Mouse (Mus musculus) R1 (cell line): ENCODE measurements at regions not wholly inside any gene's neighbourhood (a gene's known extent, or its start where the extent isn't known, plus 50 kb on each side); places are given as distances from the start of the nearest gene placed in this dataset.

ENCODE experiments used
- DNase-seq: peaks from one replicate; pipeline ENCODE4 v3.0.0-alpha.2; 2018; ENCODE audit warnings: low read depth, low spot score

DNA sequence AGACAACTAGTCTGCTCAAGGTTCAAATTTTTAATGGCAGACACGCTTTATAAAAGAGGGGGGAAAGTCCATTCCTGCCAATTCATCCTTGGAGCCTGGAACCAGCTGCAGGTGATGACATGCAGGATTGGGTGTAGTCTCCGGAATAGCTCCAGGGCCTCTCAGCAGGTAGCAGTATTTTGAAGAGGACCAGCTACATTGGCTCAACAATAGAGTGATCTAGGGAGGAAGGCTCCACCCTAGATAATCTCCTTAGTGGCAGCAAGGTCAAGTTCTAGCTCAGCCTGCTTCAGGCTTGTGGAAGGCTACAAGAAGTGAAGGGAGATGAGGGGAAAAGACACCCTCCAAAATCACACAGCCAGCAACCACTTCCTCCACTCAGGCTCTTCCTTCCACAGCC, 1405.1 kb downstream of the 4930444P10Rik start:
- DNase-seq = peak; percentile 76

DNA sequence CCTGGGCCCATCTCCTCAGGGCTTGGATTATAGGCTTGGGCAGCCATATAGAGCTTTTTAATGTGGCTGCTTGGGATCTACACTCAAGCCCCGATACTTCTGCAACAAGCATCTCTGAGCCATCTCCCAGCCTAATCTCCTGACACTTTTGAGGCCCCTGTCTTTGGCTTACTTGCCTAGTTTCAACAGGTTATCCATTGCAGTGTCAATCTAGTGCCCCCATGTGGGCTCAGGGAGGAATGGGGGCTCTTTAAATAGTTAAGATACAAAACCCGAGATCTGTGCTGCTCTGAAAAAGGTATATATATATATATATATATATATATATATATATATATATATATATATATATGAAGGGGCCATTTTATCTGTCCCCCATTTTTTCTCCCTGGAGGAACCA, 1407.0 kb downstream of the 4930444P10Rik start:
- peak; percentile 25 for DNase-seq

DNA sequence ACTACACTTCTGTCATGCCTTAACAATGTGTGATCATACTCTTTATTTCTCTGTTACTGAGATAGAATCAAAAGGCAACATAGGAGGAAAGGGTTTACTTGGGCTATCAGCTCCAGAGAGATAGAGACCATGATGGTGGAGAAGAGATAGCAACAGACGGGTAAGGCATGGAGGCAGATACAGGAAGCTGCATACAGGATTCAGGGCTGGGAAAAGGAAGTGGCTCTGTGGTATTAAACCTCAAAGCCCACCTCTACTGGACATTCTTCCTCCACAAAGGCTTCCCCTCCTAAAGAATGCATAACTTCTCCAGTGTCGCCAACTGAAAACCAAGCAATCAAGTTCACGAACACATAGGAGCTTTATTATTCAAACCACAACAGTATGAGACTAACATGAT, 1412.7 kb downstream of the 4930444P10Rik start:
- no peak for DNase-seq

DNA sequence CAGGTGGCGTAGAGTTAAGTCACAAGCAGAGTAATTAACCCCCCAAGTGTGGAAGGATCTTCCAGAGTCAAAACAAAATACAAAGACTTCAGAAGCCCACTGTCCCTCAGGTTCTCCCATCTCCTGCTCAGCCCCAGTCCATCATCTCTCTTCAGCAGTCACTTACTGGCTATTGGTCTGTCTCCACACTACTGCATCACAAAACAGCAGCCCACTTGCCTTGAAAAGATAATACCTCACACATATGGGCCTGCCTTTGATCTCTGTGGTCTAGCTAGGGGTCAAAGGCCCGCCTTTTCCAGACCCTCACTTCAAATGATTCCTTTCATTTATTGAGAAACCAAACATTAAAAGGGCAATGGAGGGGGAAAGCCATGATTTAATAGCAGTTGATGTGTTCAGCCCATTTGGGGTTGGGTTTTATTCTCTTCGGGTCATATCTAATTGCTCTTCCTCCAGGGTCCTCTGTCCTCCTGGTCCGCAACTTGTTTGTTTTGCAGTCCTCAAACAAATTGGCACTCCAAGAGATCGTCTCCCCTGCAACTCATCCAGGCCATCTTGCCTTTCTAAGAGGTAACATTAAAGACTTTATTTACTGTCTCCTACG, 1420.6 kb downstream of the 4930444P10Rik start:
- DNase-seq = no peak

DNA sequence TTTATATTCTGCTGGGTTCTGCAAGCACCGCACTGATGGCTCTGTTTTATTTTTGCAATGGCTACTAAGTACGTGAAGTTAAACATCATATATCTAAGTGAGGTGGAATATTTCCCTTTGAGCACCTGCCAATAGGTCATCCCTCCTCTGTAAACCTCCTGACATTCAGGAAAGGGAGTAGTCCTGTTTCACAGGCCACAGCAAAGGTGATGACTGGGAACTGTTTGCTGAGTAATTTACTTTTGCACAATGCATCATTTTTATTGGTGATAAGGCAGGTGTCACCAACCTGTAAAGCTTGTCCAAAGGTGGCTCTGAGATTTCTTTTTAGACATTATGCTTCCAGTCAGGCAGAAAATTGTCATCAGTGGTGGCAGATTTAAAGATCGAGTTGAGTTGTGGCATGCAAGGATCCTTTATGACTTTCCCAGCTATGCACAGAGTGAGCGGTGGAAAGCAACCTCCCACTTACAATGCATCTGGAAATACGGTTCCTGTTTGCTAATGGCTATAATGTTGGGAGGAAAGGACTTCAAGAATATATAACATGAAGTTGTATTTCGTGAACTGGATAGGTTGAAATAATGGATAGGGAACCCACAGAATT, 1430.3 kb downstream of the 4930444P10Rik start:
- DNase-seq = no peak

DNA sequence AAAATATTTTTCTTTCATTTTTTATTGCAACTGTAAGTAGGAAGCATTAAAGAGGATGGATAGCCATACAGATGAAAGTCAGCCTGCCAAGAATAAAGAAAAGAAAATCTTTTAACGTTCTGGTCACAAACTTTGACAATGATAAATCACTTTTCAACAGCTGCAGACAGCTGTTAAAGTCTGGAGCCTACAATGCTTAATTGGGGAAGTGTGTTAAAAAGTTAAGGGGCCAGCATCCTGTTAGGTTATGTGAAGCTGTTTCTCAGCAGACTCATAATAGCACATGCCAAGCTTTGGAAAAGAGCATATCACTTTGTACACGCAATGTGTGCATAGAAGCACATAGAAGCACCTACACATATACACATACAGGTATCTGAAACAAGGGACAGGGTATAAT, 1431.3 kb downstream of the 4930444P10Rik start:
- no peak for DNase-seq

DNA sequence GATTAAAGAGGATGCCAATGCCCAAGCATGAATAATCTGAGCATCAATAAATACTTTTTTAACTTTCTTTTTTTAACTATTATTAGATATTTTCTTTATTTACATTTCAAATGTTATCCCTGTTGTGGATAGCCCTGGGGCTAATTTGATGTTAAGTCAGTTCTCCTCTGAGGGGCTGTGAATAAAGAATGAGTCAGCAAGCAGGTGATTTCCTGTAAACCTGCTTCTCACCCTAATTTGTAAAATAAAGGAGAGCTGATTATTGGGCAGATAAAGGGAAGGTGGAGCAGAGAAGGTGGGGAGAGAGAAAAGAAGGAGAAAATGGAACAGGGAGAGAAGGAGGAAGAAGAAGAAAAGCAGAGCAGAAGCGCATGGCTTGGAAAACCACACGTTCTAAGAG, 1442.8 kb downstream of the 4930444P10Rik start:
- peak; percentile 74 for DNase-seq

DNA sequence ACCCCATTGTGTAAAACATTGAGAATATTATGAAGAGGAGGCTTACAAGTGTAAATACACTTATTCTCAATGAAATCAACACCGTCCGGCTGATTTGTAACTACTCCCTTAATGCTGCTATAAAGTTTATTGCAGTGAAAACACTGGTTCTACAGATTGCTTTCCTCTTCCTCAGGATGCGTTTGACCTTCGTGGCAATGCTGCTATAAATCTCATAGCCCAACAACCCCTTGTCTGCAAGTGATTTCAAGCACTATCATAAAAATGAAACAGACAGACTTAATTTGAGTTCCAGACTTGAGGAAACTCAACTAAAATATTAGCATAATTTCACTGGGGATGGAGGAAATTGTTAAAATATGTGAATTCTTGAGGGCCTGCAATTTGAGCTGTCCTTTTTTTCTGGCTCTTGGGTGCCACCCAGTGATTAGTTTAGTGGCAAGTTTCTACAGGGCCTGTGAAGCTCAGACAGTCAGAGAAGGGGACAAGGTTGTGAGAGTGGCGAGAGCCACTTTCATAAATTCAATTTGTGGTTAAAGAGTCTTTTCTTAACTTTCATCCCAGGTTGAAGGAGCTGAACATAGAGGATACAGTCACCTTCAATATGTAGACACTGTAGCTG, 1457.4 kb downstream of the 4930444P10Rik start:
- no peak for DNase-seq

DNA sequence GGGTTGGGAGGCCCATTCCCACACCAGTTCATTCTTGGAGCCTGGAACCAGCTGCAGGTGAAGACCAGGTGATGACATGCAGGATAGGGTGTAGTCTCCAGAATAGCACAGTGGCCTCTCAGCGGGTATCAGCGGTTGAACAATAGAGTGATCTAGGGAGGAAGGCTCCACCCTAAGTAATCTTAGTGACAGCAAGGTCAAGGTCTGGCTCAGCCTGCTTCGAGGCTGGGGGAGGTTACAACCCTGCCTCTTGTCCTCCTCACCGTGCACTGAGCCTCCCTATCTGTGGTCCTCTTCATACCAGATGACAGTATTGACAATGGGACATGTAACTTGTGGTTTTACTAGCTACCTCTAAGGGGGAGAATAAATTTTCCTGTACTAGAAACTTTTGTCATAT, 1461.1 kb downstream of the 4930444P10Rik start:
- no peak for DNase-seq

DNA sequence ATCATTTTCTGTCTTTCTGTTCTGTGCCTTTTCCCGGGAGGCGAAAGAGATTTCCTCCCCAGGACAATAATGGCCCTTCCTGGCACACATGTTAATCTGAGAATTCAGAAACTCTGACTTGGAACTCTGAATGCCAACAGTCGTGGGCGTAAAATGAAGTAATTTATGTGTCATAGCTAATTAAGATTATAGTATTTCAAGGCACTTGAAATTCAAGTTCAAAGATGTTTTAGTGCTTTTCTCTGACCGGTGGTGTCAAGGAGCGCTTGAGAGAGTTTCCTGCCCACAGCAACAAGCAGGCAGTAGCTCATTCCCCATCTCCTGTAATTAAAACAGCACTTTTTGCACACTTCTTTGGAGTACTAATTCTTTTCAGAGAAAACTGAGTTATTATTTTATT, 1465.9 kb downstream of the 4930444P10Rik start:
- no peak for DNase-seq

DNA sequence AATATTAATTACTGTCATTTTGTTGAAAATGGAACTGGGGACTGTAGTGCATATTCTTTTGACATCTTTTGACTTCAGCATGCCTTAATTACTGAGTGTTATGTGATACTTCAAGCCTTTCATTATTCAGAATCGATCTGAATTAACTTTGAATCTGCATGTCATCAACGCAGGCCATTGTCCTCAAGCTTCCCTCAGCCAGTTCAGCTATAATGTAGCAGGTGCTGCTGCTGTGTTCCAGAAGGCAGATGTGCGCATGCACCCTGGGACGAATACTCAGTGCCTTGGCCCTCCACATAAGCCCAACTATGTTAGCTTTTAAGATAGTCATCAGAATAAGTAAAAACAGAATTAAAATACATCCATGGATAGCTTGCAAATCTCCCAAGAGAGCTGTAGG, 1466.4 kb downstream of the 4930444P10Rik start:
- DNase-seq = no peak

DNA sequence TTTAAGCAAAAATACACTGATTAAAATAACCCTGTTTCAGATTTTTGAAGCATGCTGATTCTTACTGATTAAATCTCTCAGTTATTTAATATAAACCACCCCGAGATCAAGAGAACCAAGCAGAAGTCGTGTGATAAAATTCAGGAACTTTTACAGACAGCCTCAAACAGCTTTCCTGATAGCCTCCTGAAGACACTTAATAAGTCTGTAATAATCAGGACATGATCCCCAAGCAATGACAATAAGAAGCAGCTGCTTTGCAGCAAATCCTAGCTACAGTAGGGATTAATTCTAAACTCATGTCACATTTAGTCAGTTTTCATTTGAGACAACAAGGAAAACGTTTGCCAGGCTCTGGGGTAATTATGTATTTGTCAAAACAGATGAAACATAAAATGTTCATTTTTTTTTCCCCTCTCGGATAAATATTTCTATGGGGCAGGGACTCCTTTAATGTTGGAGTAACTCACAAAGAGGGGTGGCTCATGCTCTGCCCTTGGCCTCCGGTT, 1472.1 kb downstream of the 4930444P10Rik start:
- DNase-seq = no peak

DNA sequence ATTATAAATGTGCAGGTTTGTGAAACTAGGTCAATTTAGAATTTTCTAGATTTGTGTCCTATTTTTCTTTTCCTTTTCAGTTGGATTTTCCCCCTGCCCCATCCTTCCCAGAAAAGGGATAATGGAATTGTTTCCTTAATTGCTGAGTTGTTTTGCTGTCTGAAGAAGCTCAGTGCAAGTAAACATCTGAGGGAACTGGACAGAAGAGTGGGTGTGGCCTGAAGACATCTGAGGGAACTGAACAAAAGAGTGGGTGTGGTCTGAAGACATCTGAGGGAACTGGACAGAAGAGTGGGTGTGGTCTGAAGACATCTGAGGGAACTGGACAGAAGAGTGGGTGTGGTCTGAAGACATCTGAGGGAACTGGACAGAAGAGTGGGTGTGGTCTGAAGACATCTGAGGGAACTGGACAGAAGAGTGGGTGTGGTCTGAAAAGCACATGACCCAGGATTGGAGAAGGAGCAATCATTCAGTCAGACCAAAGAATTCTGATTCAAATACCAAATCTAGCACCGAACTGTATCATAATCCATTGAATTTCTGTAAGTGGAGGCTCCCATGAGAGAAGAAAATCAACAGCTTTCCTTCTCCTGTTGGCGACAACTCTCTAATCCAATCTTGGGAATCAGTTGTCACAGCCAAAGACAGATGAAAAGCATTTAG, 1479.8 kb downstream of the 4930444P10Rik start:
- peak; percentile 44 for DNase-seq

DNA sequence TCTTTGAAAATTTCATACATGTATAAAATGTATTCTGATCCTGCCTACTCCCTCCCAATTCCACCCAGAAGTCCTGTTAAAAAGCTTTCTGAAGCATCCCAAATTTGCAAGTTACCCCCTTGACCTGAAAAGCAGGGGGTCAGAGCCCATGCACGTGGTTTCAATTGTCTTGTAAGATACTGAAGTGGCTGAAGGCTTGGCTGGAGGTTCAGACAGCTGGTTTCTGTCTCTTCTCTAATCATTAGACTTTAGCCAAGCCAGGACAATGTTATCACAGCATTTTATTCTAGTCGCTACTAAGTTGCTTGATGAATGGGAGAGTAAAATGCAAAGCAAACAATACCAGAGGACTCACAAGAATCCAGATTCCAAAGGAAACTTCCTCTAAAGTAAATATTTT, 1484.1 kb downstream of the 4930444P10Rik start:
- no peak for DNase-seq

DNA sequence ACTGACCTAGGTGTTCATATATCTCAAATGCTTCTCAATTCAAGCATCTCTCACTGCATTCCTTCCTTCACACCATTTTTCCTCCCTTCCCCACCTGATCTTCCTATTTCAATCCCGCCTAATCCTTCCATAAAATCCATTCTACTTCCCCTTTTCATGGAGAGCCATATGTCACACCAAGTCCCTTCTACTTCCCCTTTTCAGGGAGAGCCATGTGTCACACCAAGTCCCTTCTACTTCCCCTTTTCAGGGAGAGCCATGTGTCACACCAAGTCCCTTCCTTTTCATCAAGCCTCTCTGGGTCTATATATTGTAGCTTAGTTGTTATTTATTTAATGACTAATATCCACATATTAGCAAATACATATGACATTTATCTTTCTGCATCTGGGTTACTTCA, 1497.2 kb downstream of the 4930444P10Rik start:
- no peak for DNase-seq

DNA sequence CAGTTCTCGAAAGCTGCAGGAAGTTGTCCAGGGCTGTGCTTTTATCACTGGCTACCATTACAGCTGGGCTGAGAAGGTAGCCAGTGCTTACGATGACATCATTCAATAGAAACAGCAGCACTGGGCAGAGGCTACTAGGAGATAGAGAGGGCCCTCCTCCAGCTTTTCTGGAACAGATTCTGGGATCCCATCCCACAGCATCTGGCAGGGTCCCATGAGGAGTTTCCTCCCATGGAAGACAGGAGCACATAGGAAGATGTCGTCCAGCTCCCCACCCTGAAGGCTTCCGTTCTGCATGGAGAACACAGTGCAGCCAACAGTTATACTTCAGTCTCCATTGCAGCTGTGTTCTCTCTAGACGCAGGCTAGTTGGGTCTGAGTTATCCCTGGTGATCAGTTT, 1503.2 kb downstream of the 4930444P10Rik start:
- DNase-seq = no peak

DNA sequence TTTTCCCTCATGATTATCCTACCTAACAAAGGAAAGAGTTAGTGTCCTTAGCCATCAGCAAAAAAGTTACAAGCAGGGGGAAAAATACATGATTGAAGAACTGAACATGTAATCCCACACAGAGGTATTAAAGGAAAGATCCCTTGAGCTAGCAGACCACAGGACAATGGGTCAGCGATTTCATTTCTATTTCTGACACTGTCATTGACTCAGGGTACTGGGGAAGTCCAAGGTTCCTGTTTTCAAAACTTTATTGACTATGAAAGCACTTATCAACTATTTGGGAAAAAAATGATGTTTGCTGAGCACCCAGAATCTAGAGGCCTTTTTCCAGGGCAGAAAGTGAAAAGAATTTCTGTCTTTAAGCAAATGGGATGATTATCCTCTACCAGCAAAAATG, 1513.7 kb downstream of the 4930444P10Rik start:
- no peak for DNase-seq

DNA sequence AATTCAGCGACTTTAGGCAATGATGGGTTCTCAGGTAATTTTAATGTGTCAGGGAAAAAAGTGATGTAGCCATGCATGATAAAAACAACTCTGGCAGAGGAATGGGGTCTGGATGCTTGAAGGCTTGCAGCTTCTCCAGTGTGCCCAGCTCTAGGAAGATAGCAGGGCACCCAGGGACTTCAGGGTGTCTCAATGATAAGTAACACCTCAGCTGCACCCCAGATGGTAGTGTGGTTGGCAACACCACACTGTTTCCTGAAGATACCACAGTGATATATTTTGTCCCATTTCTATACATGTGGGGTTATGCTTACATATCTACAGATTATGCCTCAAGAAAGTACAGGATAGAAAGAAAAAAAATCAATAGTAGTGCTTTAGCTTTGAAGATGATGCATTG, 1516.9 kb downstream of the 4930444P10Rik start:
- no peak for DNase-seq

DNA sequence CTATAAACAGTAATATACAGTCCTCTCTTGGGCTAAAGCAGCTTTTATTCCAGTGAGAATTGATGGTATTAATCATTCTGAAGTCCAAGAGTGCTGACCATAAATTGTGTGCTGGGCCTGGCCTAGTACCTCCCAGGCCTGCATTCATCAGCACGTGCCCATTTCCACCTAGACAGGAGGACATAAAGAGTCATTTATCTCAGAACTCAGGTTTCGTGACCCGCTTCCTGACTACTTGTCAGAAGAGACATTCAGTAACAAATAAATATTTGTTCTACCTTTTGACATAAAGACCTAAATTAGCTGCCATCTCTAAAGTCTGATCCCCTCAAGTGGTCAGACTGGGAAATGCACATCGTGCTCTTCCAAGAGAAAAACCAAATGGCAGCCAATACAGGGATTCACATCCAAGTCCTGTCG, 1522.6 kb downstream of the 4930444P10Rik start:
- peak; percentile 41 for DNase-seq

DNA sequence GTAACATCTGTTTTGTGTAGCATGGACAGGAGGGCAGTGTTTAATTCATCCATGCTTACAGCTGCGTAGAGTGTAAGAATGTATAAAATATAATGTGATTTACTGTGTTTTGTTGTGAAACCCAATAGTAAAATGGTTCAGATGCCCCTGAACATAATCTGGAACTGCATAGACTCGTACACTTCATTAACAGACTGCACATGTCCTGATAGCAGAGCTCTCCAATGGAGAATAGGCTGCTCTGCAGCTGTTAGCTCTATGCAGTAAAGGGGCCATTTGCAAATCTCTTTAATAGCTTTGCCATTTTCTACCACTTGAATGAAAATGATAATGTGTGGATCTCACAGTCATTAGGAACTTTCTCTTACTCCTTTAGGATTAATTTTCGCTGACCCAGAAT, 1523.0 kb downstream of the 4930444P10Rik start:
- no peak for DNase-seq

DNA sequence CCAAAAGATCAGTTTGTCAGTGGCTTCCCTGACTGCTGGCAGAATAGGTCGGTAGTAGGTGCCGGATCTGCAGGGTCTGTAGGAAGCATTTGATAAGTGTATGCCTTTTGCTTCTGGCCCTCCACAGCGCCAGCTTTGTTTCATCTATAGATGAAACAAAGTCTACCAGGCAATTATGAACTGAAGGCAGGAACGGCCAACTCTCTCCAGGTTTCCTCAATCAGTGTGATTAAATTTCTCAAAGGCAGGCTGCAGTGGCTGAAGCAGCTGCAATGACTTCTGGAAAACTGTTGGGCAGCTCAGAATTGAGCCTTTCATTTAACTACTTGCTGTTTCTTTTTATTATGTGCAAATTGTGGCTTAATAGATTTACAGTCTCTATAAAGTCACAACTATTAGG, 1526.1 kb downstream of the 4930444P10Rik start:
- DNase-seq = no peak

DNA sequence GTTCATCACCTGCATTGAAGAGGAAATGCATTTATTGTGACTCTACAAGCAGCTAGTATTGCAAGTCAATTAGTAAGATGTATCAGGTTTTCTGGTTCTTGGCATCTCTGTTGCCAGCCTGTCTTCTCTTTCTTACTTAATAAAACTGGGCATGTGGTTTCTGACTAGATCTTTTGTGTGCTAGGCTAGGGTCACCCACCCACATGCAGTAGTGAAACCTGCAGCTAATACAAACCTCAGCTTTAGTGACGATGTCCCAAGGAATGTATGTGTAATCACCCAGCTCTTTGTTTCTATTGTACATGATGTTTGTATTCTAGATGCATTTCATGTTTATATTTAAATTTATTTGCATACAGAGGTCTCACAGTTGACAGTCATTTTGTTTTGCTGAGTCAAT, 1526.7 kb downstream of the 4930444P10Rik start:
- no peak for DNase-seq
